Comparison of ENCODE assay signal across 12 mouse cellular contexts in genomic region chr8:12988722-12989430, GRCm38 (mm10). TPM values are rescaled to one million over a fixed set of nuclear protein-coding genes. Genes with fewer than 3 reads are reported as not detected.
A peak's percentile ranks its signal among the peaks of the same experiment; 100 is the strongest.
DNase-seq lines count a peak whose midpoint lies in the region; ATAC-seq and TF ChIP-seq lines count a peak whose summit lies in the region.
"Had no signal": no experiment of that assay in that cellular context is flagged by ENCODE, and none has a peak within 500 bp of the region (broad histone marks: within the 10 kb centered on the region; RNA-seq: fewer than 3 reads in every experiment).

No protein-coding gene starts in this region.

- no peak for DNase-seq in kidney, postnatal 0 days (ENCODE audit: low spot score)
- no peak for DNase-seq in kidney, adult 11 months
- peak; percentile 62 for DNase-seq in 3T3-L1 (ENCODE audit: low read depth, low spot score)
- peak; percentile 17 for DNase-seq in A20 (ENCODE audit: low read depth, low spot score)
- peak; percentile 60 for DNase-seq in cerebellum, adult 8-10 months
- DNase-seq in urinary bladder, adult 2 months (ENCODE audit: low spot score) = no peak
- no peak for DNase-seq in adrenal gland, postnatal 25 days

- no peak for ATAC-seq in kidney, postnatal 0 days (replicated peaks; ENCODE audit: low FRiP score, low read depth)
- ATAC-seq in hindbrain, embryonic 13.5 days (ENCODE audit: low FRiP score) = no peak

- 68% methylated on average over 13 of the region's 13 CpGs for WGBS in kidney, postnatal 0 days
- 81% methylated on average over 13 of the region's 13 CpGs for WGBS in hindbrain, embryonic 13.5 days

- H3K27ac ChIP-seq in kidney, postnatal 0 days = no peak overlapping the region
- no peak overlapping the region for H3K27ac ChIP-seq in hindbrain, embryonic 13.5 days
- H3K27ac ChIP-seq: forebrain, embryonic 12.5 days; hindbrain, embryonic 14.5 days; limb, embryonic 13.5 days had no signal

- no peaks in the 10 kb centered on the region for H3K9me3 ChIP-seq in kidney, postnatal 0 days (replicated peaks; ENCODE audit: low read length)
- H3K9me3 ChIP-seq in hindbrain, embryonic 13.5 days = no peaks in the 10 kb centered on the region
- H3K9me3 ChIP-seq: forebrain, embryonic 12.5 days; limb, embryonic 13.5 days had no signal

- no peaks in the 10 kb centered on the region for H3K27me3 ChIP-seq in kidney, postnatal 0 days (ENCODE audit: insufficient read depth, low read length)
- no peaks in the 10 kb centered on the region for H3K27me3 ChIP-seq in hindbrain, embryonic 13.5 days
- H3K27me3 ChIP-seq: forebrain, embryonic 12.5 days; limb, embryonic 13.5 days had no signal

- no peaks in the 10 kb centered on the region; the same call in 1 of the 2 replicates for H3K4me1 ChIP-seq in kidney, postnatal 0 days (replicated peaks; ENCODE audit: insufficient read depth, low read length)
- no peaks in the 10 kb centered on the region for H3K4me1 ChIP-seq in hindbrain, embryonic 13.5 days (replicated peaks)
- H3K4me1 ChIP-seq: forebrain, embryonic 12.5 days; limb, embryonic 13.5 days had no signal

- H3K9ac ChIP-seq in kidney, postnatal 0 days (ENCODE audit: low read depth, low read length) = no peak overlapping the region
- H3K9ac ChIP-seq in hindbrain, embryonic 13.5 days = no peak overlapping the region
- H3K9ac ChIP-seq: forebrain, embryonic 12.5 days; hindbrain, embryonic 14.5 days; limb, embryonic 13.5 days had no signal

- H3K36me3 ChIP-seq in kidney, postnatal 0 days (ENCODE audit: insufficient read depth, low read length) = 0 out of 2 replicates have a peak, but pooled peaks cover 6% of the 10 kb centered on the region
- H3K36me3 ChIP-seq in hindbrain, embryonic 13.5 days = peaks cover 90% of the 10 kb centered on the region

- H3K4me3 ChIP-seq in kidney, postnatal 0 days (replicated peaks; ENCODE audit: low read depth, low read length) = no peak overlapping the region
- H3K4me3 ChIP-seq in hindbrain, embryonic 13.5 days = no peak overlapping the region
- H3K4me3 ChIP-seq: forebrain, embryonic 12.5 days; limb, embryonic 13.5 days had no signal

- no peak overlapping the region for H3K4me2 ChIP-seq in kidney, postnatal 0 days (ENCODE audit: low read length)
- H3K4me2 ChIP-seq in hindbrain, embryonic 13.5 days = no peak overlapping the region
- H3K4me2 ChIP-seq: forebrain, embryonic 12.5 days; hindbrain, embryonic 14.5 days; limb, embryonic 13.5 days; midbrain, embryonic 11.5 days had no signal

- TF ChIP-seq CTCF in kidney, postnatal 0 days (IDR thresholded peaks at IDR 0.05; ENCODE audit: low read depth) = peak; percentile 49

RNA-seq across cellular contexts. Expression of gene F7, which starts 37.0 kb away (rescaled TPM):
- 0.05 and 0.09 TPM in 2 replicates for polyA plus RNA-seq in kidney, postnatal 0 days (2015; fragmentation: Nextera tagmentation; extraction: Ambion mirVana)
- polyA plus RNA-seq in urinary bladder, adult 2 months (2012; rRNA removed) = 0.08 and 0.16 TPM in 2 replicates
- 0.13 TPM in 1 of 2 replicates, not detected in the other for polyA plus RNA-seq in hindbrain, embryonic 13.5 days (2015; fragmentation: Nextera tagmentation; extraction: Ambion mirVana)
- total RNA-seq in adrenal gland, postnatal 25 days (2021) = 0.61 and 0.67 TPM in 2 replicates
- polyA plus RNA-seq: hindbrain, embryonic 14.5 days; limb, embryonic 13.5 days had no signal

RNA-seq across cellular contexts. Expression of gene F10, which starts 48.2 kb away (rescaled TPM):
- polyA plus RNA-seq in kidney, postnatal 0 days (2015; fragmentation: Nextera tagmentation; extraction: Ambion mirVana) = 5.3 and 7.0 TPM in 2 replicates
- polyA plus RNA-seq in urinary bladder, adult 2 months (2012; rRNA removed) = 0.22 and 0.35 TPM in 2 replicates
- 0.61 and 0.69 TPM in 2 replicates for polyA plus RNA-seq in hindbrain, embryonic 13.5 days (2015; fragmentation: Nextera tagmentation; extraction: Ambion mirVana)
- total RNA-seq in adrenal gland, postnatal 25 days (2021) = 0.43 and 4.4 TPM in 2 replicates

Comparison
In these comparisons a context has a peak if more than half of its experiments do, and no peak if none do; other contexts are left out.
1. DNase-seq: peak in 3T3-L1 (single experiment), A20 (single experiment) and cerebellum, adult 8-10 months (single experiment); none in kidney, postnatal 0 days (single experiment), kidney, adult 11 months (single experiment), urinary bladder, adult 2 months (single experiment) and adrenal gland, postnatal 25 days (single experiment).